Mouse (Mus musculus) MEL (cell line): ENCODE measurements at regions not wholly inside any gene's neighbourhood (a gene's known extent, or its start where the extent isn't known, plus 50 kb on each side); places are given as distances from the start of the nearest gene placed in this dataset.

Source experiments
- DNase-seq: peaks from one replicate; pipeline ENCODE4 v3.0.0; 2011; ENCODE audit warnings: low read depth, low spot score
- H3K27ac ChIP-seq: 2 replicates; pipeline ENCODE4 v1.5.1; 2012; ENCODE audit warnings: low read depth, mild to moderate bottlenecking, control low read depth, low read length, moderate library complexity; ENCODE audit not compliant: control insufficient read depth
- H3K27me3 ChIP-seq, 2 experiments: fragments of 150-350 bp in 1 of 2; sonication (generic) in 1 of 2; 2 replicates each; pipeline ENCODE4 v1.6.1; 2012; ENCODE audit warnings: low read length in 2 of 2, mild to moderate bottlenecking in 2 of 2, improper control_type of control experiment in 1 of 2, moderate library complexity in 1 of 2; ENCODE audit not compliant: insufficient read depth in 2 of 2, control insufficient read depth in 1 of 2
- H3K36me3 ChIP-seq, 2 experiments: 2 replicates each; pipeline ENCODE4 v1.6.1; 2012 to 2014; ENCODE audit warnings: low read length in 2 of 2, improper control_type of control experiment in 1 of 2, inconsistent platforms in 1 of 2, mild to moderate bottlenecking in 1 of 2; ENCODE audit not compliant: insufficient read depth in 2 of 2, control insufficient read depth in 1 of 2
- H3K4me1 ChIP-seq, 2 experiments: fragments of 150-350 bp in 1 of 2; sonication (generic) in 1 of 2; 2 replicates each; pipeline ENCODE4 v1.6.1; 2012; ENCODE audit warnings: low read length in 2 of 2, improper control_type of control experiment in 1 of 2, mild to moderate bottlenecking in 1 of 2; ENCODE audit not compliant: insufficient read depth in 2 of 2, control insufficient read depth in 1 of 2
- H3K4me3 ChIP-seq, 2 experiments: fragments of 150-350 bp in 1 of 2; sonication (generic) in 1 of 2; 2 replicates each; pipeline ENCODE4 v1.5.1; 2012; ENCODE audit warnings: low read depth in 2 of 2, low read length in 2 of 2, mild to moderate bottlenecking in 2 of 2, moderate library complexity in 2 of 2, control low read depth in 1 of 2, improper control_type of control experiment in 1 of 2; ENCODE audit not compliant: control insufficient read depth in 1 of 2, insufficient read depth in 1 of 2
- H3K79me2 ChIP-seq: 2 replicates; pipeline ENCODE4 v1.6.1; 2012; ENCODE audit warnings: mild to moderate bottlenecking, low read length, moderate library complexity; ENCODE audit not compliant: control insufficient read depth, poor library complexity, insufficient read depth
- H3K9ac ChIP-seq: 2 replicates; pipeline ENCODE4 v1.6.1; 2012; ENCODE audit warnings: low read depth, mild to moderate bottlenecking, control low read depth, low read length, moderate library complexity; ENCODE audit not compliant: control insufficient read depth, poor library complexity, severe bottlenecking
- H3K9me3 ChIP-seq: fragments of 150-350 bp; sonication (generic); replicated peaks from 2 replicates; pipeline ENCODE4 v1.6.1; 2012; ENCODE audit warnings: mild to moderate bottlenecking, low read length, improper control_type of control experiment, moderate library complexity; ENCODE audit not compliant: insufficient read depth
- CHD2 ChIP-seq: IDR thresholded peaks from 2 replicates; pipeline ENCODE4 v1.6.1; 2011; ENCODE audit warnings: low read length, improper control_type of control experiment
- CTCF ChIP-seq, 3 experiments: IDR thresholded peaks in 2 of 3; conservative IDR thresholded peaks in 1 of 3; 2 replicates each; pipeline ENCODE4 v1.5.1; 2011 to 2012; ENCODE audit warnings: low read length in 3 of 3, low read depth in 2 of 3, mild to moderate bottlenecking in 2 of 3, improper control_type of control experiment in 1 of 3, inconsistent platforms in 1 of 3, mixed read lengths in 1 of 3, moderate library complexity in 1 of 3; ENCODE audit not compliant: control insufficient read depth in 1 of 3, insufficient read depth in 1 of 3, poor library complexity in 1 of 3, severe bottlenecking in 1 of 3
- E2F4 ChIP-seq: IDR thresholded peaks from 2 replicates; pipeline ENCODE4 v1.6.1; 2011; ENCODE audit warnings: low read depth, low read length, improper control_type of control experiment, borderline replicate concordance
- EP300 ChIP-seq, 2 experiments: IDR thresholded peaks; 2 replicates each; pipeline ENCODE4 v1.6.1; 2011; ENCODE audit warnings: improper control_type of control experiment in 2 of 2, low read length in 2 of 2, low read depth in 1 of 2, mild to moderate bottlenecking in 1 of 2
- ETS1 ChIP-seq: IDR thresholded peaks from 2 replicates; pipeline ENCODE4 v1.6.1; 2012; ENCODE audit warnings: low read depth, mild to moderate bottlenecking, inconsistent platforms, low read length, improper control_type of control experiment, moderate library complexity
- GABPA ChIP-seq: IDR thresholded peaks from 2 replicates; pipeline ENCODE4 v1.6.1; 2012; ENCODE audit warnings: low read depth, mild to moderate bottlenecking, inconsistent platforms, low read length, improper control_type of control experiment, moderate library complexity
- GATA1 ChIP-seq: IDR thresholded peaks from 2 replicates; pipeline ENCODE4 v1.6.1; 2011; ENCODE audit warnings: low read depth, low read length, improper control_type of control experiment
- HCFC1 ChIP-seq: IDR thresholded peaks from 2 replicates; pipeline ENCODE4 v1.6.1; 2012; ENCODE audit warnings: low read depth, mild to moderate bottlenecking, inconsistent platforms, low read length, improper control_type of control experiment, moderate library complexity
- JUND ChIP-seq: IDR thresholded peaks from 2 replicates; pipeline ENCODE4 v1.6.1; 2011; ENCODE audit warnings: low read depth, mild to moderate bottlenecking, improper control_type of control experiment, low read length
- KAT2A ChIP-seq: conservative IDR thresholded peaks from 2 replicates; pipeline ENCODE4 v1.6.1; 2012; ENCODE audit warnings: low read depth, low read length, improper control_type of control experiment, inconsistent platforms
- MAFK ChIP-seq: IDR thresholded peaks from 2 replicates; pipeline ENCODE4 v1.6.1; 2011; ENCODE audit warnings: low read depth, mild to moderate bottlenecking, low read length, improper control_type of control experiment, borderline replicate concordance
- MAX ChIP-seq: IDR thresholded peaks from 2 replicates; pipeline ENCODE4 v1.6.1; 2011; ENCODE audit warnings: low read length, improper control_type of control experiment
- MXI1 ChIP-seq: IDR thresholded peaks from 2 replicates; pipeline ENCODE4 v1.6.1; 2011; ENCODE audit warnings: mild to moderate bottlenecking, low read depth, low read length, improper control_type of control experiment
- MYB ChIP-seq: IDR thresholded peaks from 2 replicates; pipeline ENCODE4 v1.6.1; 2011; ENCODE audit warnings: mild to moderate bottlenecking, low read depth, low read length, improper control_type of control experiment
- MYC ChIP-seq: IDR thresholded peaks from 2 replicates; pipeline ENCODE4 v1.6.1; 2011; ENCODE audit warnings: low read depth, mild to moderate bottlenecking, low read length, improper control_type of control experiment, moderate library complexity
- NELFE ChIP-seq: IDR thresholded peaks from 2 replicates; pipeline ENCODE4 v1.6.1; 2011; ENCODE audit warnings: low read depth, low read length, improper control_type of control experiment
- POLR2A ChIP-seq, 2 experiments: IDR thresholded peaks; 2 replicates each; pipeline ENCODE4 v1.6.1; 2011 to 2012; ENCODE audit warnings: low read length in 2 of 2, mild to moderate bottlenecking in 2 of 2, control low read depth in 1 of 2, improper control_type of control experiment in 1 of 2, low read depth in 1 of 2, moderate library complexity in 1 of 2; ENCODE audit not compliant: control insufficient read depth in 1 of 2, insufficient read depth in 1 of 2, poor library complexity in 1 of 2
- POLR2AphosphoS2 ChIP-seq: IDR thresholded peaks from 2 replicates; pipeline ENCODE4 v1.6.1; 2011; ENCODE audit warnings: low read length, improper control_type of control experiment
- RAD21 ChIP-seq: IDR thresholded peaks from 2 replicates; pipeline ENCODE4 v1.6.1; 2011; ENCODE audit warnings: mild to moderate bottlenecking, low read depth, low read length, improper control_type of control experiment
- SMC3 ChIP-seq: IDR thresholded peaks from 2 replicates; pipeline ENCODE4 v1.6.1; 2011; ENCODE audit warnings: low read depth, low read length, improper control_type of control experiment
- TBP ChIP-seq: IDR thresholded peaks from 2 replicates; pipeline ENCODE4 v1.8.0; 2011; ENCODE audit warnings: low read depth, low read length, improper control_type of control experiment
- TCF12 ChIP-seq: IDR thresholded peaks from 2 replicates; pipeline ENCODE4 v1.6.1; 2014; ENCODE audit warnings: low read depth, mild to moderate bottlenecking, inconsistent platforms, low read length, improper control_type of control experiment, moderate library complexity
- USF1 ChIP-seq: IDR thresholded peaks from 2 replicates; pipeline ENCODE4 v1.6.1; 2014; ENCODE audit warnings: low read depth, mild to moderate bottlenecking, inconsistent platforms, low read length, improper control_type of control experiment, moderate library complexity
- ZC3H11A ChIP-seq: IDR thresholded peaks from 2 replicates; pipeline ENCODE4 v1.6.1; 2012; ENCODE audit warnings: low read depth, mild to moderate bottlenecking, inconsistent platforms, low read length, improper control_type of control experiment
- ZNF384 ChIP-seq: IDR thresholded peaks from 2 replicates; pipeline ENCODE4 v1.6.1; 2012; ENCODE audit warnings: low read depth, mild to moderate bottlenecking, inconsistent platforms, low read length, improper control_type of control experiment

GRCm38 (mm10) chr19:56169998-56170274, 117.0 kb upstream of the Habp2 start:
- no peak for DNase-seq
- no peak overlapping the region for H3K4me3 ChIP-seq
- TF ChIP-seq EP300 (IDR thresholded peaks at IDR 0.05; ENCODE audit: low read depth in 1 of 2, low read length in 2 of 2) = no peak
- no peak for TF ChIP-seq ETS1
- no peak for TF ChIP-seq ZNF384
- TF ChIP-seq ZC3H11A = no peak
- no peak for TF ChIP-seq HCFC1
- no peak for TF ChIP-seq MYB
- TF ChIP-seq SMC3 = no peak
- TF ChIP-seq POLR2AphosphoS2 = no peak
- TF ChIP-seq MYC = no peak
- no peak for TF ChIP-seq CHD2
- TF ChIP-seq NELFE = no peak
- no peak for TF ChIP-seq E2F4
- no peak for TF ChIP-seq MXI1
- no peak for TF ChIP-seq GABPA
- TF ChIP-seq JUND = no peak
- TF ChIP-seq TBP = no peak
- TF ChIP-seq USF1 = no peak
- no peak for TF ChIP-seq MAX
- no peak for TF ChIP-seq MAFK
- no peak for TF ChIP-seq KAT2A

GRCm38 (mm10) chr19:56172454-56172853, 114.5 kb upstream of the Habp2 start:
- no peaks in the 10 kb centered on the region for H3K4me1 ChIP-seq
- H3K4me3 ChIP-seq = no peak overlapping the region
- H3K36me3 ChIP-seq = no peaks in the 10 kb centered on the region
- DNase-seq = no peak
- H3K27me3 ChIP-seq = peaks cover 0 to 2% of the 10 kb centered on the region in 2 experiments; a peak in 1 of 4 replicates
- TF ChIP-seq TCF12 (no peak), TBP (no peak), RAD21 (no peak), CTCF (IDR thresholded peaks at IDR 0.05 in 2 of 3, conservative IDR thresholded peaks at IDR 0.05 in 1 of 3; ENCODE audit: control insufficient read depth in 1 of 3, insufficient read depth in 1 of 3, low read depth in 2 of 3, low read length in 3 of 3, poor library complexity in 1 of 3, severe bottlenecking in 1 of 3) (no peak), POLR2A (IDR thresholded peaks at IDR 0.05; ENCODE audit: control insufficient read depth in 1 of 2, insufficient read depth in 1 of 2, low read depth in 1 of 2, low read length in 2 of 2, poor library complexity in 1 of 2) (no peak), HCFC1 (no peak), MAFK (no peak), ZNF384 (no peak), GATA1 (no peak), MAX (no peak), USF1 (no peak), GABPA (no peak), E2F4 (no peak), CHD2 (no peak)
- TF ChIP-seq, all 39 proteins: peak for 0
- Histone ChIP-seq H3K9ac (no peak overlapping the region), H3K79me2 (no peaks in the 10 kb centered on the region), H3K9me3 (no peaks in the 10 kb centered on the region), H3K27ac (no peak overlapping the region)

More at GRCm38 (mm10) chr19:56169998-56170274, 117.0 kb upstream of the Habp2 start:
- Histone ChIP-seq H3K36me3 (no peaks in the 10 kb centered on the region), H3K4me1 (no peaks in the 10 kb centered on the region), H3K27ac (no peak overlapping the region), H3K27me3 (peaks cover 0 to 2% of the 10 kb centered on the region in 2 experiments; a peak in 1 of 4 replicates), H3K9ac (no peak overlapping the region), H3K79me2 (no peaks in the 10 kb centered on the region), H3K9me3 (no peaks in the 10 kb centered on the region)
